Mouse (Mus musculus): Measurements from ENCODE around the gene Htra1. TPM values are rescaled to one million over a fixed set of nuclear protein-coding genes. Genes with fewer than 3 reads are reported as not detected.

Gene Htra1
- polyA plus RNA-seq, 1 experiment from 2014 or later = 2.1 TPM

- Histone ChIP-seq H3K27me3 (ENCODE audit: low read depth, poor library complexity, severe bottlenecking) (no peaks in the 10 kb centered on the region), H3K4me3 (no peak overlapping the region), H3K4me1 (peaks cover 5% of the 10 kb centered on the region; the same call in 1 of the 2 replicates), H3K27ac (replicated peaks) (no peak overlapping the region), H3K36me3 (no peaks in the 10 kb centered on the region), H3K9me3 (replicated peaks) (peaks cover 21% of the 10 kb centered on the region)
- WGBS = 91% methylated on average over 12 of the region's 12 CpGs
- DNase-seq (ENCODE audit: low spot score) = no peak
Measured at GRCm38 (mm10) chr7:131001976-131002726, 66.2 kb downstream of the Htra1 start.

GRCm38 (mm10) chr7:131004071-131004470 is 68.2 kb downstream of the Htra1 start:
- H3K4me1 ChIP-seq = peaks cover 5% of the 10 kb centered on the region; the same call in 1 of the 2 replicates
- peaks cover 27% of the 10 kb centered on the region for H3K9me3 ChIP-seq (replicated peaks)
- no peak overlapping the region for H3K4me3 ChIP-seq
- H3K27me3 ChIP-seq (ENCODE audit: low read depth, poor library complexity, severe bottlenecking) = no peaks in the 10 kb centered on the region
- WGBS = 94% methylated on average over 5 of the region's 5 CpGs
- no peak for DNase-seq (ENCODE audit: low spot score)
- H3K36me3 ChIP-seq = no peaks in the 10 kb centered on the region
- H3K27ac ChIP-seq (replicated peaks) = no peak overlapping the region

GRCm38 (mm10) chr7:131007221-131007620 is 71.3 kb downstream of the Htra1 start:
- no peak for DNase-seq (ENCODE audit: low spot score)
- Histone ChIP-seq H3K4me1 (no peaks in the 10 kb centered on the region), H3K27ac (replicated peaks) (no peak overlapping the region), H3K9me3 (replicated peaks) (peaks cover 27% of the 10 kb centered on the region), H3K36me3 (no peaks in the 10 kb centered on the region), H3K4me3 (no peak overlapping the region), H3K27me3 (ENCODE audit: low read depth, poor library complexity, severe bottlenecking) (no peaks in the 10 kb centered on the region)
- WGBS = 97% methylated on average over 2 of the region's 2 CpGs

- H3K4me3 ChIP-seq = no peak overlapping the region
- H3K27me3 ChIP-seq (ENCODE audit: low read depth, poor library complexity, severe bottlenecking) = no peaks in the 10 kb centered on the region
- H3K36me3 ChIP-seq = no peaks in the 10 kb centered on the region
- H3K27ac ChIP-seq (replicated peaks) = no peak overlapping the region
- WGBS = 88% methylated on average over 5 of the region's 5 CpGs
- DNase-seq (ENCODE audit: low spot score) = no peak
- peaks cover 27% of the 10 kb centered on the region for H3K9me3 ChIP-seq (replicated peaks)
- H3K4me1 ChIP-seq = no peaks in the 10 kb centered on the region
Measured at GRCm38 (mm10) chr7:131009178-131009577, 73.3 kb downstream of the Htra1 start.

- DNase-seq (ENCODE audit: low spot score) = no peak
- no peaks in the 10 kb centered on the region for H3K27me3 ChIP-seq (ENCODE audit: low read depth, poor library complexity, severe bottlenecking)
- no peak overlapping the region for H3K27ac ChIP-seq (replicated peaks)
- H3K9me3 ChIP-seq (replicated peaks) = peaks cover 11% of the 10 kb centered on the region; the same call in 1 of the 2 replicates
- H3K4me3 ChIP-seq = no peak overlapping the region
- no peaks in the 10 kb centered on the region for H3K4me1 ChIP-seq
- no peaks in the 10 kb centered on the region for H3K36me3 ChIP-seq
- WGBS = 82% methylated on average over 1 of the region's 1 CpGs
Measured at GRCm38 (mm10) chr7:131011901-131012300, 76.0 kb downstream of the Htra1 start.

- H3K27me3 ChIP-seq (ENCODE audit: low read depth, poor library complexity, severe bottlenecking) = 0 out of 2 replicates have a peak, but pooled peaks cover 4% of the 10 kb centered on the region
- no peak for DNase-seq (ENCODE audit: low spot score)
- H3K9me3 ChIP-seq (replicated peaks) = peaks cover 5% of the 10 kb centered on the region; the same call in 1 of the 2 replicates
- no peaks in the 10 kb centered on the region for H3K36me3 ChIP-seq
- no peak overlapping the region for H3K27ac ChIP-seq (replicated peaks)
- no peaks in the 10 kb centered on the region for H3K4me1 ChIP-seq
- no peak overlapping the region for H3K4me3 ChIP-seq
- WGBS = 96% methylated on average over 2 of the region's 2 CpGs
Measured at GRCm38 (mm10) chr7:131019181-131019580, 83.3 kb downstream of the Htra1 start.

GRCm38 (mm10) chr7:131024807-131025206 is 88.9 kb downstream of the Htra1 start:
- H3K27ac ChIP-seq (replicated peaks) = no peak overlapping the region
- 76% methylated on average over 1 of the region's 1 CpGs for WGBS

GRCm38 (mm10) chr7:131027557-131027956 is 91.6 kb downstream of the Htra1 start:
- H3K27ac ChIP-seq (replicated peaks) = no peak overlapping the region
- WGBS = 81% methylated on average over 1 of the region's 1 CpGs
- peaks cover 16% of the 10 kb centered on the region for H3K4me1 ChIP-seq
- no peaks in the 10 kb centered on the region for H3K9me3 ChIP-seq (replicated peaks)
- no peak overlapping the region for H3K4me3 ChIP-seq
- no peak for DNase-seq (ENCODE audit: low spot score)
- peaks cover 26% of the 10 kb centered on the region; the same call in 1 of the 2 replicates for H3K27me3 ChIP-seq (ENCODE audit: low read depth, poor library complexity, severe bottlenecking)
- H3K36me3 ChIP-seq = no peaks in the 10 kb centered on the region

More at GRCm38 (mm10) chr7:131024807-131025206, 88.9 kb downstream of the Htra1 start:
- H3K27me3 ChIP-seq (ENCODE audit: low read depth, poor library complexity, severe bottlenecking) = peaks cover 26% of the 10 kb centered on the region; the same call in 1 of the 2 replicates
- no peak for DNase-seq (ENCODE audit: low spot score)
- H3K4me1 ChIP-seq = peaks cover 16% of the 10 kb centered on the region
- no peaks in the 10 kb centered on the region for H3K9me3 ChIP-seq (replicated peaks)
- H3K36me3 ChIP-seq = no peaks in the 10 kb centered on the region
- H3K4me3 ChIP-seq = no peak overlapping the region

- 87% methylated on average over 5 of the region's 5 CpGs for WGBS
- Histone ChIP-seq H3K27me3 (ENCODE audit: low read depth, poor library complexity, severe bottlenecking) (peaks cover 5% of the 10 kb centered on the region; the same call in 1 of the 2 replicates), H3K4me3 (no peak within 1 kb of the TSS), H3K27ac (replicated peaks) (no peak within 1 kb of the TSS), H3K36me3 (no peaks in the 10 kb centered on the region), H3K9me3 (replicated peaks) (no peaks in the 10 kb centered on the region), H3K4me1 (peaks cover 13% of the 10 kb centered on the region)
- no peak for DNase-seq (ENCODE audit: low spot score)
Measured at GRCm38 (mm10) chr7:131031755-131032154, 95.8 kb downstream of the Htra1 start, which contains the start of gene Dmbt1. Gene Dmbt1, plus strand, starts transcription at chr7:131032053.

Small RNA genes lying within 50 kb of the gene (microRNA-seq; reads per million reads assigned to microRNA genes)
- gene Mir7061 = 1.2 reads per million

Other genes with a start within 250 kb of the Htra1 start
- not detected in 2 replicates for gene Btbd16, start 162.0 kb upstream of the Htra1 start, polyA plus RNA-seq (2016; fragmentation: Nextera tagmentation; extraction: Ambion mirVana)
- 49.9 and 50.9 TPM in 2 replicates for gene Plekha1, start 70.4 kb upstream of the Htra1 start, polyA plus RNA-seq (2016; fragmentation: Nextera tagmentation; extraction: Ambion mirVana)
- gene Dmbt1, start 95.9 kb downstream of the Htra1 start, polyA plus RNA-seq (2016; fragmentation: Nextera tagmentation; extraction: Ambion mirVana) = not detected in 2 replicates
- not detected in 2 replicates for gene 4933402N03Rik, start 210.2 kb downstream of the Htra1 start, polyA plus RNA-seq (2016; fragmentation: Nextera tagmentation; extraction: Ambion mirVana)
- gene 5430419D17Rik, start 238.3 kb downstream of the Htra1 start, polyA plus RNA-seq (2016; fragmentation: Nextera tagmentation; extraction: Ambion mirVana) = not detected in 2 replicates

All from midbrain, embryonic 10.5 days (tissue).